Mouse (Mus musculus) neural tube, embryonic 15.5 days (tissue): ENCODE data around the gene Espn. TPM values are rescaled to one million over a fixed set of nuclear protein-coding genes. Genes with fewer than 3 reads are reported as not detected.

ENCODE experiments used
- ATAC-seq: fragments of 200-750 bp; cut with Nextera tagmentation; 2 replicates; pipeline ENCODE4 v1.8.0; 2017; ENCODE audit warnings: mild to moderate bottlenecking, moderate TSS enrichment, moderate library complexity; ENCODE audit not compliant: low FRiP score
- H3K27ac ChIP-seq: fragments of 300-500 bp; sonication (generic); replicated peaks from 2 replicates; pipeline ENCODE4 v1.5.1; 2015; ENCODE audit warnings: mild to moderate bottlenecking, inconsistent platforms
- H3K27me3 ChIP-seq: fragments of 300-500 bp; sonication (generic); replicated peaks from 2 replicates; pipeline ENCODE4 v1.6.1; 2015; ENCODE audit warnings: inconsistent platforms
- H3K36me3 ChIP-seq: fragments of 300-500 bp; sonication (generic); 2 replicates; pipeline ENCODE4 v1.6.1; 2015; ENCODE audit warnings: inconsistent platforms
- H3K4me1 ChIP-seq: fragments of 300-500 bp; sonication (generic); 2 replicates; pipeline ENCODE4 v1.6.1; 2015; ENCODE audit warnings: inconsistent platforms
- H3K4me2 ChIP-seq: fragments of 300-500 bp; sonication (generic); 2 replicates; pipeline ENCODE4 v1.6.1; 2015; ENCODE audit warnings: inconsistent platforms, mild to moderate bottlenecking, moderate library complexity
- H3K4me3 ChIP-seq: fragments of 300-500 bp; sonication (generic); replicated peaks from 2 replicates; pipeline ENCODE4 v1.5.1; 2015; ENCODE audit warnings: mild to moderate bottlenecking, inconsistent platforms
- H3K9ac ChIP-seq: fragments of 300-500 bp; sonication (generic); replicated peaks from 2 replicates; pipeline ENCODE4 v1.6.1; 2015; ENCODE audit warnings: mild to moderate bottlenecking, inconsistent platforms
- H3K9me3 ChIP-seq: fragments of 300-500 bp; sonication (generic); replicated peaks from 2 replicates; pipeline ENCODE4 v1.6.1; 2016; ENCODE audit warnings: inconsistent platforms
- WGBS: fragments of 180-500 bp; shearing (Covaris S2); methylation state at CpG from one replicate; pipeline ENCODE4 v1.1.7; 2015; ENCODE audit warnings: mixed read lengths; 5-methylcytosine and 5-hydroxymethylcytosine counted together
- polyA plus RNA-seq: library from polyadenylated mRNA; unstranded; fragments of >200 nt; fragmentation: Nextera tagmentation; extraction: Ambion mirVana; gene quantifications from 2 replicates; pipeline ENCODE4 v1.2.1, GENCODE M21; 2015

Gene Espn
- polyA plus RNA-seq, 1 experiment from 2014 or later: 0.31 TPM

DNA sequence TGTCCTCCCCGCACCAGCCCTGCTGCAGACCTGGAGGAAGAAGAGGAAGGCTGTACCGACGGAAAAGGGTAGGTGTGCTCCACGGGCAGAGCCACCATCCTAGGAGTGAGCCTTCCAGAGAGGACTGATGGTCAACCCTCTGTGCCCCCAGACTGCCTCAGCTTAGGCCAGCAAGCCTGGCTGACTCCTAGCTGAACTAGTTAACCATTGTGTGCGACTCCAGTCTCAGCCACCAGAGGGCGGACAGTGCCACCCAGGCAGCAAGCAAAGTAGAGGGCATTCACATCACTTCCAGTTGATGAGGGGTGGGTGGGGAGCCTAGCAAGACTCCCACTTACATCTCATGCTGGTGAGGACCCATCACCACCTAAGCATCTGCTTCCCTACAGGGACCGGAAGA, 49.1 kb downstream of the Espn start:
- no peaks in the 10 kb centered on the region for H3K9me3 ChIP-seq
- 0 out of 2 replicates have a peak, but pooled peaks cover 4% of the 10 kb centered on the region for H3K27me3 ChIP-seq
- H3K4me2 ChIP-seq: no peak overlapping the region
- no peak overlapping the region for H3K9ac ChIP-seq
- 42% methylated on average over 7 of the region's 7 CpGs for WGBS
- no peak for ATAC-seq
- peaks cover 9% of the 10 kb centered on the region for H3K4me1 ChIP-seq
- H3K27ac ChIP-seq: no peak overlapping the region
- peaks cover 26% of the 10 kb centered on the region for H3K36me3 ChIP-seq
- no peak overlapping the region for H3K4me3 ChIP-seq

- Histone ChIP-seq H3K4me2 (no peak overlapping the region), H3K4me3 (no peak overlapping the region), H3K9ac (no peak overlapping the region), H3K36me3 (peaks cover 26% of the 10 kb centered on the region), H3K9me3 (no peaks in the 10 kb centered on the region), H3K4me1 (no peaks in the 10 kb centered on the region), H3K27ac (no peak overlapping the region), H3K27me3 (0 out of 2 replicates have a peak, but pooled peaks cover 4% of the 10 kb centered on the region)
- no peak for ATAC-seq
- 95% methylated on average over 16 of the region's 16 CpGs for WGBS
Measured at GRCm38 (mm10) chr4:152101921-152102320, 50.2 kb downstream of the Espn start.

DNA sequence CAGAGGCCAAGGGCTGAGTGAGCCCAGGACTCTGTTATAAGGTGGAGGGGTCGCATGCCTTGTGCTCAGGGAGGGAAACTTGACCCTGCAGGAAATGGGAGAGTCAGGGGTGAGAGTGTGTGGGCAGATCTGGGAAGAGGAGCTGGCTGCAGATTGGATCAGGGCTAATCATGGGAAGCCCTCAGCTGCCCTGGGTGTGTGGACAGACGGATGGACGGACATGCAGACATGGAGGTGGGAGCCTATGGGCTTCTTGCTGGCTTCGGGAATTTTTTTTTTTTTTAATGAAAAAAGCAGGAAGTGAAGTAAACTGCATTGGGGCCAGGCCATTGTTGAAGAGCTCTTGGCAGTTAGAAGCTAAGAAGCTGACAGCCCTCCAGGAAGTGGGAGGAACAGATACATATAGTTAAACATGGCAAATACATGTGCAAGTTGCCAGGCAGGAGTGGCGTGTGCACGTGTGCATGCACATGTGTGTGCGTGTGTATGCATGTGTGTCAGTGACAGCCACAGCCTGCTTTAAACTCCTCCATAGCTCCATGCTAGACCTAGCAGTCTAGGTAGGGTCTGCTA, 51.0 kb downstream of the Espn start:
- ATAC-seq: no peak
- no peak overlapping the region for H3K4me3 ChIP-seq
- H3K27ac ChIP-seq: no peak overlapping the region
- H3K9ac ChIP-seq: no peak overlapping the region
- no peaks in the 10 kb centered on the region for H3K9me3 ChIP-seq
- 85% methylated on average over 7 of the region's 7 CpGs for WGBS
- H3K36me3 ChIP-seq: peaks cover 23% of the 10 kb centered on the region
- H3K4me2 ChIP-seq: no peak overlapping the region
- H3K27me3 ChIP-seq: 0 out of 2 replicates have a peak, but pooled peaks cover 2% of the 10 kb centered on the region
- 0 out of 2 replicates have a peak, but pooled peaks cover 3% of the 10 kb centered on the region for H3K4me1 ChIP-seq

GRCm38 (mm10) chr4:152100541-152100940, 51.6 kb downstream of the Espn start:
- Histone ChIP-seq H3K36me3 (peaks cover 22% of the 10 kb centered on the region), H3K9me3 (no peaks in the 10 kb centered on the region), H3K9ac (no peak overlapping the region), H3K4me3 (no peak overlapping the region), H3K27me3 (no peaks in the 10 kb centered on the region), H3K27ac (no peak overlapping the region), H3K4me1 (0 out of 2 replicates have a peak, but pooled peaks cover 3% of the 10 kb centered on the region), H3K4me2 (no peak overlapping the region)
- WGBS: 83% methylated on average over 11 of the region's 11 CpGs
- ATAC-seq: no peak

- H3K4me2 ChIP-seq: no peak overlapping the region
- ATAC-seq: no peak
- H3K9ac ChIP-seq: no peak overlapping the region
- no peaks in the 10 kb centered on the region for H3K27me3 ChIP-seq
- no peak overlapping the region for H3K27ac ChIP-seq
- peaks cover 9% of the 10 kb centered on the region; the same call in 1 of the 2 replicates for H3K36me3 ChIP-seq
- H3K9me3 ChIP-seq: no peaks in the 10 kb centered on the region
- no peak overlapping the region for H3K4me3 ChIP-seq
- H3K4me1 ChIP-seq: 0 out of 2 replicates have a peak, but pooled peaks cover 3% of the 10 kb centered on the region
- 30% methylated on average over 11 of the region's 11 CpGs for WGBS
Measured at GRCm38 (mm10) chr4:152097911-152098799, 54.0 kb downstream of the Espn start.

DNA sequence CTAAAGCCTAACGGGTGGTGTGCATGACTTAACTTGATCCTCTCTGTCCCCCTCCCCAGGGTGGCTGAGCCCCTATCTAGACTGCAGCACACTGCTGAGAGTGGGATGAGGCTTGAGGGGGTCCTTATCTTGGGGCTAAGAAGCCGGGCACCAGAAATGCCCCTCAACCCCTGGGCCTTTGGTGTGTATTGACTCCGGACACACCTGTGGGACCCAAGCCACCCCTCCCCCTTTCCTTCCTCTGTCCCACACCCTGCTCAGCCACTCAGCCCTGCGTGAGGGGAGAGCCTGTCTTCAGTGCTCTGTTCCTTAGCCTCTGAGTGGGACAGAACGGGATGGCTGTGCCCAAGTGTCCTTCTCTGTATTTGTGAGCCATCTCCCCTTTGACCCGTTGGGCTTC, 55.2 kb downstream of the Espn start:
- peak overlapping the region; percentile 54; the same call in 1 of the 2 replicates for H3K27ac ChIP-seq
- H3K36me3 ChIP-seq: no peaks in the 10 kb centered on the region
- no peaks in the 10 kb centered on the region for H3K9me3 ChIP-seq
- ATAC-seq: no peak
- H3K4me2 ChIP-seq: no peak overlapping the region
- no peaks in the 10 kb centered on the region for H3K27me3 ChIP-seq
- 0 out of 2 replicates have a peak, but pooled peaks cover 10% of the 10 kb centered on the region for H3K4me1 ChIP-seq
- no peak overlapping the region; the same call in 1 of the 2 replicates for H3K9ac ChIP-seq
- WGBS: 55% methylated on average over 6 of the region's 6 CpGs
- peak overlapping the region; percentile 17; the same call in 1 of the 2 replicates for H3K4me3 ChIP-seq

DNA sequence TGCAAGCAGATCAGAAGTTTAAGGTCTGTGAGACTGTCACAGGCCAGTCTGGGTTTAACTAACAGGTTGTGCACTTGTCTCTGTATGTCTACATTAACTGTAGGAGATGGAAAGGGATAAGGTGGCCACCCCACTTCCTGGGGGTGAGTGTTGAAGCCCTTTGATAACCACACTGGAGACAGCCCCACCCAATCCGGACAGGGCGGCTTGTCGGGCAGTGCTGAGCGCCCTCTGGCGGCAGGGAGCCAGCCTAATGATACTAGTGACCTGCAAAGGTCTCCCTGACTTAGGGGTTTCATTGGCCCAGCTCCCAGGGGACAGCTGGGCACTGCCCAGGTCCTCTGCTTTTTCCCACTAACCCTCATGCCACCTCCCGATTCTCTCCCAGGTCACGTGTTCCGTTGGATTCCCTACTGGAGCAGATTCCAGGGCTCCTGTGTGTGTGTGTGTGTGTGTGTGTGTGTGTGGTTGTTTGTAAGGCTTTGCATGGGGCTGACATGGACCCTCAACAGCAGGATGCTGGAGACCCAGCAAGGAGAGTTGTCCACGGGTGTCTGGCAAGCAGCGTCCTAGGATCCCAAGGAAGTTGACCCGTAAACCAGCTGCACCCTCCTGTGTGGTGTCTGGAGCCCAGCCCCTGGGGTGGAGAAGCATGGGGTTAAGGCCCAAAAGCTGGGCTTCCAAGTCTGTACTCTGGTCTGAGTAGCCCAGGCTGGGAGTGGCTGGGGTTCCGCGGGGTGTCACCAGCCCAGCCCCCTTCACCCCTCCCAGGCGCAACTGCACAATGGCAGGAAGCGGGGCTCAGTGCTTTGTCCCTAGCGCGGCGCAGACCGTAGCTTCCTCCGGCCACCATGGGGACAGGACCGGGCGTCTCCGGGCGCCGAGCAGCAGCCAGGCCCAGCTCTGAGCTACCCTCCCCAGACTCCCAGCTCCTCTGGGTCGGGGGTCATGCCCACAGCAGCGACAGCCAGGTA, 55.9 kb downstream of the Espn start:
- Histone ChIP-seq H3K4me3 (peak overlapping the region; percentile 17; the same call in 1 of the 2 replicates), H3K27me3 (no peaks in the 10 kb centered on the region), H3K4me2 (no peak overlapping the region), H3K4me1 (0 out of 2 replicates have a peak, but pooled peaks cover 10% of the 10 kb centered on the region), H3K36me3 (no peaks in the 10 kb centered on the region), H3K27ac (peak overlapping the region; percentile 54; the same call in 1 of the 2 replicates), H3K9ac (no peak overlapping the region), H3K9me3 (no peaks in the 10 kb centered on the region)
- ATAC-seq: no peak
- 28% methylated on average over 27 of the region's 27 CpGs for WGBS

- WGBS: 91% methylated on average over 12 of the region's 12 CpGs
- no peak overlapping the region for H3K4me2 ChIP-seq
- no peak overlapping the region for H3K4me3 ChIP-seq
- no peaks in the 10 kb centered on the region for H3K36me3 ChIP-seq
- no peaks in the 10 kb centered on the region for H3K9me3 ChIP-seq
- H3K9ac ChIP-seq: no peak overlapping the region
- no peak overlapping the region for H3K27ac ChIP-seq
- H3K4me1 ChIP-seq: peaks cover 10% of the 10 kb centered on the region; the same call in 1 of the 2 replicates
- no peak for ATAC-seq
- H3K27me3 ChIP-seq: no peaks in the 10 kb centered on the region
Measured at GRCm38 (mm10) chr4:152094233-152094632, 57.9 kb downstream of the Espn start.

- no peaks in the 10 kb centered on the region for H3K36me3 ChIP-seq
- ATAC-seq: no peak
Measured at GRCm38 (mm10) chr4:152092751-152093293, 59.3 kb downstream of the Espn start.

DNA sequence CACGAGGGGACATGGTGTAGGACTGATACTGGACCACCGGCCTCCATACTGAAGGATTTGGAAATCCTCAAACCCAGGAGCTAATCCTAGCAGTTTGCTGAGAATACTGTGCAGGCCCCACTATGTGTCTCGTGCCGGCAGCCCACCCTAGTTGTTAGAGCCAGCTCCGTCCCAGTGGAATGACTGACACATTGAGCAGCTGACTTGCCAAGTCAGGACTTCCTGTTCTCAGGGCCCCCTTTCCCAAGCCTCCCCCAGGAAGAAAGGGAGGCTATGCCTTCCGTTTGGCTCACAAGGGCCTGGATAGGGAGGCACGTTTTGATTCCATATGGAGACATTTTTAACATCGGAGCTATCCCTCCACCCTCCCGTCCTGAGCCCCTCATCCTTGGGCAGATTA, 62.0 kb downstream of the Espn start:
- H3K4me1 ChIP-seq: peaks cover 36% of the 10 kb centered on the region
- no peaks in the 10 kb centered on the region for H3K36me3 ChIP-seq
- H3K27me3 ChIP-seq: peaks cover 3% of the 10 kb centered on the region; the same call in 1 of the 2 replicates
- ATAC-seq: no peak
- H3K27ac ChIP-seq: no peak overlapping the region
- H3K9me3 ChIP-seq: no peaks in the 10 kb centered on the region
- H3K4me2 ChIP-seq: no peak overlapping the region
- 89% methylated on average over 9 of the region's 9 CpGs for WGBS
- H3K4me3 ChIP-seq: no peak overlapping the region
- no peak overlapping the region for H3K9ac ChIP-seq

More at GRCm38 (mm10) chr4:152092751-152093293, 59.3 kb downstream of the Espn start:
- Histone ChIP-seq H3K4me3 (no peak overlapping the region), H3K27me3 (no peaks in the 10 kb centered on the region), H3K27ac (no peak overlapping the region), H3K9me3 (no peaks in the 10 kb centered on the region), H3K9ac (0 out of 2 replicates have a peak overlapping the region, but pooled peaks have one; percentile 7), H3K4me1 (peaks cover 23% of the 10 kb centered on the region), H3K4me2 (no peak overlapping the region)
- WGBS: 56% methylated on average over 8 of the region's 8 CpGs
